Mouse (Mus musculus): ENCODE data around the gene Gm18596.

GRCm38 (mm10) chr10:77706326-77706725, 36.1 kb downstream of the Gm18596 start, which contains the start of gene Gm10272:
- TF ChIP-seq CTCF (IDR thresholded peaks at IDR 0.05; ENCODE audit: extremely low read depth, insufficient read length, insufficient replicate concordance, low read depth, low read length), result no peak
- TF ChIP-seq POLR2A (IDR thresholded peaks at IDR 0.05; ENCODE audit: low read depth, low read length), result no peak
